Mouse (Mus musculus): ENCODE results near the gene Hdac5. TPM values are rescaled to one million over a fixed set of nuclear protein-coding genes. Genes with fewer than 3 reads are reported as not detected.

Gene Hdac5
- total and polyA plus RNA-seq, 2 experiments from 2014 or later = 69.4 to 170 TPM

GRCm38 (mm10) chr11:102196018-102196797 is 33.8 kb downstream of the Hdac5 start:
- no peak for ATAC-seq
- Histone ChIP-seq H3K4me3 (ENCODE audit: low read depth, low read length) (no peak overlapping the region), H3K9ac (no peak overlapping the region), H3K9me3 (ENCODE audit: low read length) (no peaks in the 10 kb centered on the region), H3K36me3 (ENCODE audit: insufficient read depth) (peaks cover 85% of the 10 kb centered on the region), H3K27ac (ENCODE audit: low read depth, low read length) (no peak overlapping the region), H3K4me2 (ENCODE audit: low read depth) (no peak overlapping the region), H3K4me1 (ENCODE audit: insufficient read depth) (no peaks in the 10 kb centered on the region), H3K27me3 (ENCODE audit: insufficient read depth, low read length) (no peaks in the 10 kb centered on the region)
- WGBS = 87% methylated on average over 21 of the region's 21 CpGs
- no peak for DNase-seq
- no peak for TF ChIP-seq CTCF (IDR thresholded peaks at IDR 0.05; ENCODE audit: low read depth)

- Histone ChIP-seq H3K36me3 (ENCODE audit: insufficient read depth) (peaks cover 61% of the 10 kb centered on the region), H3K27ac (ENCODE audit: low read depth, low read length) (no peak overlapping the region), H3K27me3 (ENCODE audit: insufficient read depth, low read length) (no peaks in the 10 kb centered on the region), H3K9ac (no peak overlapping the region), H3K4me3 (ENCODE audit: low read depth, low read length) (no peak overlapping the region), H3K9me3 (ENCODE audit: low read length) (no peaks in the 10 kb centered on the region), H3K4me2 (ENCODE audit: low read depth) (no peak overlapping the region), H3K4me1 (ENCODE audit: insufficient read depth) (peaks cover 10% of the 10 kb centered on the region)
- ATAC-seq (no peak), DNase-seq (no peak)
- WGBS = 87% methylated on average over 9 of the region's 9 CpGs
- TF ChIP-seq CTCF (IDR thresholded peaks at IDR 0.05; ENCODE audit: low read depth) = no peak
These were observed 36.1 kb downstream of the Hdac5 start for GRCm38 (mm10) chr11:102193657-102194440.

- Histone ChIP-seq H3K9me3 (ENCODE audit: low read length) (no peaks in the 10 kb centered on the region), H3K27me3 (ENCODE audit: insufficient read depth, low read length) (no peaks in the 10 kb centered on the region), H3K9ac (no peak overlapping the region), H3K4me2 (ENCODE audit: low read depth) (peak overlapping the region; percentile 86), H3K27ac (ENCODE audit: low read depth, low read length) (no peak overlapping the region), H3K4me3 (ENCODE audit: low read depth, low read length) (no peak overlapping the region), H3K4me1 (ENCODE audit: insufficient read depth) (peaks cover 12% of the 10 kb centered on the region), H3K36me3 (ENCODE audit: insufficient read depth) (peaks cover 31% of the 10 kb centered on the region)
- 53% methylated on average over 4 of the region's 4 CpGs for WGBS
- ATAC-seq (no peak), DNase-seq (no peak)
- TF ChIP-seq CTCF (IDR thresholded peaks at IDR 0.05; ENCODE audit: low read depth) = no peak
These were observed 39.1 kb downstream of the Hdac5 start for GRCm38 (mm10) chr11:102190848-102191247.

GRCm38 (mm10) chr11:102189461-102190436 is 40.2 kb downstream of the Hdac5 start, which contains the start of gene G6pc3:
Gene G6pc3, plus strand, starts transcription at chr11:102189620.
- peak within 1 kb of the TSS; percentile 86 for H3K4me2 ChIP-seq (ENCODE audit: low read depth)
- H3K4me3 ChIP-seq (ENCODE audit: low read depth, low read length) = peak within 1 kb of the TSS; percentile 59
- peak; percentile 87 for ATAC-seq
- H3K9ac ChIP-seq = peak within 1 kb of the TSS; percentile 69
- peaks cover 17% of the 10 kb centered on the region for H3K4me1 ChIP-seq (ENCODE audit: insufficient read depth)
- peaks cover 20% of the 10 kb centered on the region for H3K36me3 ChIP-seq (ENCODE audit: insufficient read depth)
- H3K27ac ChIP-seq (ENCODE audit: low read depth, low read length) = peak within 1 kb of the TSS; percentile 70
- 3% methylated on average over 43 of the region's 50 CpGs for WGBS
- no peaks in the 10 kb centered on the region for H3K27me3 ChIP-seq (ENCODE audit: insufficient read depth, low read length)
- DNase-seq = peak; percentile 91
- no peak for TF ChIP-seq CTCF (IDR thresholded peaks at IDR 0.05; ENCODE audit: low read depth)
- H3K9me3 ChIP-seq (ENCODE audit: low read length) = no peaks in the 10 kb centered on the region

- ATAC-seq (no peak), DNase-seq (no peak)
- Histone ChIP-seq H3K4me2 (ENCODE audit: low read depth) (peak overlapping the region; percentile 86), H3K36me3 (ENCODE audit: insufficient read depth) (peaks cover 12% of the 10 kb centered on the region), H3K4me1 (ENCODE audit: insufficient read depth) (peaks cover 21% of the 10 kb centered on the region), H3K4me3 (ENCODE audit: low read depth, low read length) (peak overlapping the region; percentile 59), H3K27me3 (ENCODE audit: insufficient read depth, low read length) (no peaks in the 10 kb centered on the region), H3K9me3 (ENCODE audit: low read length) (no peaks in the 10 kb centered on the region), H3K27ac (ENCODE audit: low read depth, low read length) (peak overlapping the region; percentile 70; the same call in 1 of the 2 replicates), H3K9ac (peak overlapping the region; percentile 69)
- 64% methylated on average over 6 of the region's 6 CpGs for WGBS
- no peak for TF ChIP-seq CTCF (IDR thresholded peaks at IDR 0.05; ENCODE audit: low read depth)
These were observed 41.0 kb downstream of the Hdac5 start for GRCm38 (mm10) chr11:102188980-102189379.

- DNase-seq = no peak
- H3K4me1 ChIP-seq (ENCODE audit: insufficient read depth) = peaks cover 26% of the 10 kb centered on the region
- no peak overlapping the region for H3K9ac ChIP-seq
- peaks cover 13% of the 10 kb centered on the region for H3K36me3 ChIP-seq (ENCODE audit: insufficient read depth)
- no peak overlapping the region for H3K4me3 ChIP-seq (ENCODE audit: low read depth, low read length)
- no peak for ATAC-seq
- H3K4me2 ChIP-seq (ENCODE audit: low read depth) = no peak overlapping the region
- no peaks in the 10 kb centered on the region for H3K9me3 ChIP-seq (ENCODE audit: low read length)
- H3K27ac ChIP-seq (ENCODE audit: low read depth, low read length) = no peak overlapping the region
- no peaks in the 10 kb centered on the region for H3K27me3 ChIP-seq (ENCODE audit: insufficient read depth, low read length)
- 87% methylated on average over 1 of the region's 1 CpGs for WGBS
- no peak for TF ChIP-seq CTCF (IDR thresholded peaks at IDR 0.05; ENCODE audit: low read depth)
These were observed 43.7 kb downstream of the Hdac5 start for GRCm38 (mm10) chr11:102186235-102186634.

Measured in forebrain, postnatal 0 days (tissue).